Mouse (Mus musculus): ENCODE measurements around the gene Mrpl39. TPM values are rescaled to one million over a fixed set of nuclear protein-coding genes. Genes with fewer than 3 reads are reported as not detected.

Gene Mrpl39
- polyA plus RNA-seq, 1 experiment from 2014 or later = 56.2 TPM

GRCm38 (mm10) chr16:84774761-84775231 is 39.3 kb upstream of the Mrpl39 start:
- Histone ChIP-seq H3K36me3 (ENCODE audit: control insufficient read depth, insufficient read depth, low read length) (0 out of 2 replicates have a peak, but pooled peaks cover under 1% of the 10 kb centered on the region), H3K9ac (ENCODE audit: low read depth, low read length) (peak overlapping the region; percentile 89), H3K4me3 (ENCODE audit: low read depth, low read length) (peak overlapping the region; percentile 72), H3K27ac (ENCODE audit: low read depth, low read length) (peak overlapping the region; percentile 98), H3K9me3 (ENCODE audit: control insufficient read depth, low read length) (no peaks in the 10 kb centered on the region), H3K4me1 (replicated peaks; ENCODE audit: control insufficient read depth, insufficient read depth, low read length) (no peaks in the 10 kb centered on the region; the same call in 1 of the 2 replicates), H3K4me2 (replicated peaks; ENCODE audit: low read depth, low read length) (peak overlapping the region; percentile 70), H3K27me3 (ENCODE audit: control insufficient read depth, insufficient read depth, low read length) (no peaks in the 10 kb centered on the region)
- ATAC-seq (ENCODE audit: low FRiP score) (peak; percentile 17), DNase-seq (ENCODE audit: low spot score) (peak; percentile 87)
- WGBS = under 1% methylated on average over 23 of the region's 23 CpGs

DNA sequence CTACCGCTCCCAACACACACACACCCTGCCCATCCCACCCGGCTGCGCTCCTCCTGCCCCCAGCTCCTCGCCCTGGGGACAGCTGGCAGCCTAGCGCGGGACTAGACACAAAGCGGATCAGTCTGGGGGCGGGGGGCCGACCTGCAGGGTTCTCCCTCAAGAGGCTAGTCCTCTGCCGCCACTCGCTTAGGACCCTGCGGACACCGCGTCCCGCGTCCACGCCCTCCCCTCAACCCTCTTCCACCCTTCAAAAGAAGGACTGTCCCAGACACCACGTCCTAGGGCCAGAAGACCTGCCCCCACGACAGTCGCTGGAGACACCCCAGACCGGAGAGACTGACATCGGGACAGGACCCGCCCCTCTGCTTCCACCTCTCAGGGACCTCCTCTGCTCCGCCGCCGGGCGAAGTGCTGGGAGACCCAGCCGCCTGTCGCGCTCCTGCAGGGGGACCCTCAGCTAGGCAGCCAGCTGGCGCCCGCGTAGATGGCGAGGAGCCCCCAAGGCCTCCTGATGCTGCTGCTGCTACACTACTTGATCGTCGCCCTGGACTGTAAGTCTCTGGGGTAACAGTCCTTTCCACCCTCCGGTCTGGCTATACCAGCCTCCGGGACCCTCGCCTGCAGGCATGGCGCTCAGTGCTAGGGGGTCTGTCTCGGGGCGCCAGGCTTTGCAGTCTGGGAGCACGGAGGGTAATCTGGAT is 38.6 kb upstream of the Mrpl39 start, which contains the start of gene Jam2:
Gene Jam2, plus strand, starts transcription at position 121 of the 701 bp plus-strand sequence.
- peak within 1 kb of the TSS; percentile 89 for H3K9ac ChIP-seq (ENCODE audit: low read depth, low read length)
- no peaks in the 10 kb centered on the region for H3K9me3 ChIP-seq (ENCODE audit: control insufficient read depth, low read length)
- H3K4me1 ChIP-seq (replicated peaks; ENCODE audit: control insufficient read depth, insufficient read depth, low read length) = no peaks in the 10 kb centered on the region; the same call in 1 of the 2 replicates
- peak within 1 kb of the TSS; percentile 72 for H3K4me3 ChIP-seq (ENCODE audit: low read depth, low read length)
- H3K36me3 ChIP-seq (ENCODE audit: control insufficient read depth, insufficient read depth, low read length) = no peaks in the 10 kb centered on the region
- peak within 1 kb of the TSS; percentile 98 for H3K27ac ChIP-seq (ENCODE audit: low read depth, low read length)
- ATAC-seq (ENCODE audit: low FRiP score) (peak; percentile 91), DNase-seq (ENCODE audit: low spot score) (peak; percentile 86)
- WGBS = under 1% methylated on average over 43 of the region's 43 CpGs
- no peaks in the 10 kb centered on the region for H3K27me3 ChIP-seq (ENCODE audit: control insufficient read depth, insufficient read depth, low read length)
- peak within 1 kb of the TSS; percentile 70 for H3K4me2 ChIP-seq (replicated peaks; ENCODE audit: low read depth, low read length)

GRCm38 (mm10) chr16:84773268-84773861 is 37.8 kb upstream of the Mrpl39 start:
- peak overlapping the region; percentile 89 for H3K9ac ChIP-seq (ENCODE audit: low read depth, low read length)
- peak overlapping the region; percentile 70 for H3K4me2 ChIP-seq (replicated peaks; ENCODE audit: low read depth, low read length)
- DNase-seq (ENCODE audit: low spot score) = peak; percentile 65

GRCm38 (mm10) chr16:84772496-84773267 is 37.1 kb upstream of the Mrpl39 start:
- Histone ChIP-seq H3K27me3 (ENCODE audit: control insufficient read depth, insufficient read depth, low read length) (no peaks in the 10 kb centered on the region), H3K9ac (ENCODE audit: low read depth, low read length) (no peak overlapping the region), H3K9me3 (ENCODE audit: control insufficient read depth, low read length) (no peaks in the 10 kb centered on the region), H3K4me1 (replicated peaks; ENCODE audit: control insufficient read depth, insufficient read depth, low read length) (no peaks in the 10 kb centered on the region; the same call in 1 of the 2 replicates), H3K36me3 (ENCODE audit: control insufficient read depth, insufficient read depth, low read length) (no peaks in the 10 kb centered on the region), H3K4me2 (replicated peaks; ENCODE audit: low read depth, low read length) (peak overlapping the region; percentile 70), H3K4me3 (ENCODE audit: low read depth, low read length) (no peak overlapping the region), H3K27ac (ENCODE audit: low read depth, low read length) (peak overlapping the region; percentile 98)
- peak; percentile 76 for ATAC-seq (ENCODE audit: low FRiP score)
- 9% methylated on average over 8 of the region's 8 CpGs for WGBS
- peak; percentile 82 for DNase-seq (ENCODE audit: low spot score)

More at GRCm38 (mm10) chr16:84773268-84773861, 37.8 kb upstream of the Mrpl39 start:
- H3K27me3 ChIP-seq (ENCODE audit: control insufficient read depth, insufficient read depth, low read length) = no peaks in the 10 kb centered on the region
- peak overlapping the region; percentile 72 for H3K4me3 ChIP-seq (ENCODE audit: low read depth, low read length)
- no peaks in the 10 kb centered on the region for H3K9me3 ChIP-seq (ENCODE audit: control insufficient read depth, low read length)
- H3K27ac ChIP-seq (ENCODE audit: low read depth, low read length) = peak overlapping the region; percentile 98
- peak; percentile 53 for ATAC-seq (ENCODE audit: low FRiP score)
- WGBS = 2% methylated on average over 15 of the region's 15 CpGs
- H3K4me1 ChIP-seq (replicated peaks; ENCODE audit: control insufficient read depth, insufficient read depth, low read length) = no peaks in the 10 kb centered on the region; the same call in 1 of the 2 replicates
- no peaks in the 10 kb centered on the region for H3K36me3 ChIP-seq (ENCODE audit: control insufficient read depth, insufficient read depth, low read length)

DNA sequence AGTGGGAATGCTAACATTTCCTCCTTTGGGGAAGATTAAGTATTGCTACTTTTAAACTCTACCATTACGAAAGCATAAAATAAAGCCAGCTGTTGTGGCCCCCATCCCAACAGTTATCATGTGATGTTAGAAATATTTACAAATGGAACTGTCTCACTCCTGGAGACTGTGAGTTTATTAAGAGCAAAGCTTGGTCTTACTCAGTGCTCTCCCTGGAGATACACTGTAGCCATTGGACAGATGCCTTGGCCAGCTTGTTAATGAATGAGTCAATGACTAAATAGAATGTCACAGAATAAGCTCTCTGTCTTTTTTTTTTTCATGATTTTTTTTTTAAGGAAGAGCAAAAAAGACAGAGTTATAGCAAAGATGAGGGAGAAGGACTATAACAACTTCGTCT is 35.9 kb upstream of the Mrpl39 start:
- Histone ChIP-seq H3K4me3 (ENCODE audit: low read depth, low read length) (no peak overlapping the region), H3K9me3 (ENCODE audit: control insufficient read depth, low read length) (no peaks in the 10 kb centered on the region), H3K27ac (ENCODE audit: low read depth, low read length) (no peak overlapping the region), H3K36me3 (ENCODE audit: control insufficient read depth, insufficient read depth, low read length) (no peaks in the 10 kb centered on the region), H3K9ac (ENCODE audit: low read depth, low read length) (no peak overlapping the region), H3K4me1 (replicated peaks; ENCODE audit: control insufficient read depth, insufficient read depth, low read length) (no peaks in the 10 kb centered on the region; the same call in 1 of the 2 replicates), H3K4me2 (replicated peaks; ENCODE audit: low read depth, low read length) (no peak overlapping the region), H3K27me3 (ENCODE audit: control insufficient read depth, insufficient read depth, low read length) (no peaks in the 10 kb centered on the region)
- DNase-seq (ENCODE audit: low spot score) (no peak), ATAC-seq (ENCODE audit: low FRiP score) (no peak)
- WGBS = 100% methylated on average over 2 of the region's 2 CpGs

DNA sequence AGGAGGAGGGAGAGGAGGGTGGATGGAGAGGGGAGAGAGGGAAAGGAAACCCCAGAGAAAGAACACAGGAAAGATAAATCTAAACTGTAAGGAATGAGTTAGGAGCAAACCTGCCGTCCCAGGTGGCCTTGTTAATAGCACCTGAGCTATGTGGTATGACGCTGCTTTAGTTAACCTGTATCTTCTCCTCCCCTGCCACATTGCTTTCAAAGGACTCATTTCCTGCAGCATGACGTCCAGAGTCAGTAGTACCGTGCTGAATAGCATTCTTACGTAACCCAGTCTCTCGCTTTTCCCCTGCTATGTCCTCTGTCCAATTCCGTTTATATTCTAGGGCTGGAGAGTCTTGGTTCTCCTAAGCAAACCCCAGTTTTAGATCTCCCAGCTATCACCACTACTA is 35.3 kb upstream of the Mrpl39 start:
- H3K9me3 ChIP-seq (ENCODE audit: control insufficient read depth, low read length) = no peaks in the 10 kb centered on the region
- WGBS = 91% methylated on average over 7 of the region's 7 CpGs
- H3K9ac ChIP-seq (ENCODE audit: low read depth, low read length) = no peak overlapping the region
- DNase-seq (ENCODE audit: low spot score) (no peak), ATAC-seq (ENCODE audit: low FRiP score) (no peak)
- H3K27me3 ChIP-seq (ENCODE audit: control insufficient read depth, insufficient read depth, low read length) = no peaks in the 10 kb centered on the region
- H3K4me1 ChIP-seq (replicated peaks; ENCODE audit: control insufficient read depth, insufficient read depth, low read length) = no peaks in the 10 kb centered on the region; the same call in 1 of the 2 replicates
- no peak overlapping the region for H3K4me3 ChIP-seq (ENCODE audit: low read depth, low read length)
- no peaks in the 10 kb centered on the region for H3K36me3 ChIP-seq (ENCODE audit: control insufficient read depth, insufficient read depth, low read length)
- H3K27ac ChIP-seq (ENCODE audit: low read depth, low read length) = no peak overlapping the region
- H3K4me2 ChIP-seq (replicated peaks; ENCODE audit: low read depth, low read length) = no peak overlapping the region

DNA sequence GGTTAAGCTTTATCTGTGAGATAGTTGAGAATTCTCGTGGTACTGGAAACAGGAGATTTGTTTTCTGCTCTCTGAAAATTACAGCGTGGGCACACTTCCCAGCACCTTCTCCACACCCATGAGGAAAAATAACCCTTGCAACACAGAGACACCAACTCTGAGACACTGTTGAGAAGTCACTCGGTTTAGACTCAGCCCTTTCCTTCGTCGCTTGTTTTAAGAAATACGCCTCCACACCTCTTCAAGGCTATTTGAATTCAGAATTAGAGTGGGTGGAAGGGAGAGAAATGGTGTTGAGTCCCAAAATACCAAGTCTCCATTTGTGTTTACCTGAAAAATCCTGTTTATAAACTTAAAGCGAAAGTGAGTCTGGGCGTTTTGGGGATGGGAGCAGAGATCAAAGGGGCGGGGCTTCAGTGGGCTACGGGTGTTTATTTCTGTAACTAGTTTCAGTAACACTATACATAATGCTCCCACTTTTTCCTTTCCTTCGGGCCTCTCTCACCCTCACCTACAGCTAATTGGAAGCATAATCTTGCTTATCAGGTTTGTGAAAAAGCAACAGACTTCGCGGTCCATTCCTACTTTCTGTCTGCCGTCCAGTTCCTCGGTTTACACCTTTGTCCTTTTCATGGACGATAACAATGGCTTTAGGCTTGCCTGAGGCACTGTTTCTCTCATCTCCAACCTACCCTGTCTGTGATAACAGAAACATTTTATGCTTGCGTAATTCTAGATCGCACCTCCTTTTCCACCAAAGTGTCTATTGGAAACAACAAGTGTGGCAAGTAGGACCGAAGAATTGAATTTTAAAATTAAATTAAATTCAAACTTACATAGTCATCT is 34.3 kb upstream of the Mrpl39 start:
- no peak for DNase-seq (ENCODE audit: low spot score)

DNA sequence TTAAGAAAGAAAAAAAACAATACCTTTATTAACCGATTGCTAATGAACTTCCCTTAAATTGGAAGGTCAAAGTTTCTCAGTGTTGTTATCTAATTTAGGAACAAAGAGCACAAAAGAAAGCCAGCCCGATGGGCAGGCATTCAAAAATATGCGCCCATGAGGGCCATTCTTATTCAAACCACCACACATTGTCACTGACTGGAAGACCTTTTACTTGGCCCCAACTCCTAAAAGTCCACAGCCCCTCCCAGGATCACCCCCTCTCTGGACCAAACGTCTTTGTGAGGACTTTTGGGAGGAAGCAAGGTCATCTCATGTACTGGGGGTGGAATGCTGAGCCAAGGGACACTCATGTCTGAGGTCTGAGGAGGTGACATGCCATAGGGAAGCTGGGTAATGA is 33.6 kb upstream of the Mrpl39 start:
- H3K4me2 ChIP-seq (replicated peaks; ENCODE audit: low read depth, low read length) = no peak overlapping the region
- DNase-seq (ENCODE audit: low spot score) (no peak), ATAC-seq (ENCODE audit: low FRiP score) (no peak)
- no peaks in the 10 kb centered on the region for H3K27me3 ChIP-seq (ENCODE audit: control insufficient read depth, insufficient read depth, low read length)
- H3K9me3 ChIP-seq (ENCODE audit: control insufficient read depth, low read length) = no peaks in the 10 kb centered on the region
- WGBS = 46% methylated on average over 4 of the region's 4 CpGs
- H3K4me1 ChIP-seq (replicated peaks; ENCODE audit: control insufficient read depth, insufficient read depth, low read length) = no peaks in the 10 kb centered on the region; the same call in 1 of the 2 replicates
- H3K4me3 ChIP-seq (ENCODE audit: low read depth, low read length) = no peak overlapping the region
- H3K27ac ChIP-seq (ENCODE audit: low read depth, low read length) = no peak overlapping the region
- H3K9ac ChIP-seq (ENCODE audit: low read depth, low read length) = no peak overlapping the region
- no peaks in the 10 kb centered on the region for H3K36me3 ChIP-seq (ENCODE audit: control insufficient read depth, insufficient read depth, low read length)

More for the DNA sequence above, 34.3 kb upstream of the Mrpl39 start:
- WGBS = 86% methylated on average over 19 of the region's 19 CpGs
- no peaks in the 10 kb centered on the region for H3K27me3 ChIP-seq (ENCODE audit: control insufficient read depth, insufficient read depth, low read length)
- no peak overlapping the region for H3K27ac ChIP-seq (ENCODE audit: low read depth, low read length)
- no peak overlapping the region for H3K4me3 ChIP-seq (ENCODE audit: low read depth, low read length)
- no peak overlapping the region for H3K9ac ChIP-seq (ENCODE audit: low read depth, low read length)
- no peak overlapping the region for H3K4me2 ChIP-seq (replicated peaks; ENCODE audit: low read depth, low read length)
- no peak for ATAC-seq (ENCODE audit: low FRiP score)
- no peaks in the 10 kb centered on the region for H3K36me3 ChIP-seq (ENCODE audit: control insufficient read depth, insufficient read depth, low read length)
- no peaks in the 10 kb centered on the region for H3K9me3 ChIP-seq (ENCODE audit: control insufficient read depth, low read length)
- H3K4me1 ChIP-seq (replicated peaks; ENCODE audit: control insufficient read depth, insufficient read depth, low read length) = no peaks in the 10 kb centered on the region; the same call in 1 of the 2 replicates

All from hindbrain, embryonic 11.5 days (tissue).